Comparison of ENCODE assay signal across 9 mouse cellular contexts in genomic region chr11:86532834-86533233, GRCm38 (mm10). TPM values are rescaled to one million over a fixed set of nuclear protein-coding genes. Genes with fewer than 3 reads are reported as not detected.
DNase-seq lines count a peak whose midpoint lies in the region; ATAC-seq lines count a peak whose summit lies in the region.
"Had no signal": no experiment of that assay in that cellular context is flagged by ENCODE, and none has a peak within 500 bp of the region (broad histone marks: within the 10 kb centered on the region; RNA-seq: fewer than 3 reads in every experiment).

No protein-coding gene starts in this region.

- H3K36me3 ChIP-seq in limb, embryonic 11.5 days (ENCODE audit: control insufficient read depth, insufficient read depth, low read length): peaks cover 7% of the 10 kb centered on the region; the same call in 1 of the 2 replicates
- H3K36me3 ChIP-seq in limb, embryonic 10.5 days: peaks cover 65% of the 10 kb centered on the region
- H3K36me3 ChIP-seq in hindbrain, embryonic 12.5 days: peaks cover 34% of the 10 kb centered on the region

- no peak overlapping the region for H3K27ac ChIP-seq in limb, embryonic 11.5 days (replicated peaks; ENCODE audit: low read depth, low read length)
- no peak overlapping the region for H3K27ac ChIP-seq in limb, embryonic 10.5 days
- H3K27ac ChIP-seq in hindbrain, embryonic 12.5 days: no peak overlapping the region
- H3K27ac ChIP-seq: limb, embryonic 15.5 days had no signal

- H3K27me3 ChIP-seq in limb, embryonic 11.5 days (ENCODE audit: control insufficient read depth, insufficient read depth, low read length): no peaks in the 10 kb centered on the region
- H3K27me3 ChIP-seq in limb, embryonic 10.5 days (ENCODE audit: low read depth, poor library complexity, severe bottlenecking): no peaks in the 10 kb centered on the region
- H3K27me3 ChIP-seq in hindbrain, embryonic 12.5 days: no peaks in the 10 kb centered on the region
- H3K27me3 ChIP-seq: limb, embryonic 15.5 days had no signal

- no peaks in the 10 kb centered on the region for H3K4me1 ChIP-seq in limb, embryonic 11.5 days (ENCODE audit: control insufficient read depth, insufficient read depth, low read length)
- H3K4me1 ChIP-seq in limb, embryonic 10.5 days: no peaks in the 10 kb centered on the region
- H3K4me1 ChIP-seq in hindbrain, embryonic 12.5 days: no peaks in the 10 kb centered on the region
- H3K4me1 ChIP-seq: limb, embryonic 15.5 days had no signal

- ATAC-seq in limb, embryonic 11.5 days (ENCODE audit: insufficient number of reproducible peaks, low FRiP score, low TSS enrichment, low read depth): no peak
- no peak for ATAC-seq in hindbrain, embryonic 12.5 days (ENCODE audit: low FRiP score)

- no peak overlapping the region for H3K4me3 ChIP-seq in limb, embryonic 11.5 days (ENCODE audit: low read depth, low read length)
- H3K4me3 ChIP-seq in limb, embryonic 10.5 days: no peak overlapping the region
- no peak overlapping the region for H3K4me3 ChIP-seq in hindbrain, embryonic 12.5 days
- H3K4me3 ChIP-seq: limb, embryonic 15.5 days had no signal

- no peak overlapping the region for H3K9ac ChIP-seq in limb, embryonic 11.5 days (ENCODE audit: low read length)
- H3K9ac ChIP-seq in hindbrain, embryonic 12.5 days: no peak overlapping the region
- H3K9ac ChIP-seq: limb, embryonic 15.5 days had no signal

- DNase-seq in adrenal gland, postnatal 10 days: peak; percentile 22
- no peak for DNase-seq in adrenal gland, postnatal 4 days (ENCODE audit: low spot score in 2 of 2)
- peak; percentile 34 for DNase-seq in limb, embryonic 11.5 days (ENCODE audit: low spot score)
- no peak for DNase-seq in limb, embryonic 10.5 days (ENCODE audit: low spot score)
- peak; percentile 31 for DNase-seq in c-Kit-positive CD71-negative TER-119-negative erythroid progenitor cells, embryonic 14.5 days (ENCODE audit: low read depth)
- peak; percentile 20 for DNase-seq in lung, postnatal 25 days (ENCODE audit: low spot score)
- DNase-seq in ovary, adult 18-20 months (ENCODE audit: low spot score): no peak

- no peaks in the 10 kb centered on the region for H3K9me3 ChIP-seq in limb, embryonic 11.5 days (ENCODE audit: control insufficient read depth, low read length)
- H3K9me3 ChIP-seq in limb, embryonic 10.5 days (replicated peaks): no peaks in the 10 kb centered on the region
- H3K9me3 ChIP-seq in hindbrain, embryonic 12.5 days (replicated peaks): no peaks in the 10 kb centered on the region
- H3K9me3 ChIP-seq: limb, embryonic 15.5 days had no signal

- 89% methylated on average over 1 of the region's 1 CpGs for WGBS in limb, embryonic 11.5 days
- 83% methylated on average over 1 of the region's 1 CpGs for WGBS in limb, embryonic 10.5 days
- WGBS in hindbrain, embryonic 12.5 days: 81% methylated on average over 1 of the region's 1 CpGs

- H3K4me2 ChIP-seq in limb, embryonic 11.5 days (ENCODE audit: low read depth, severe bottlenecking): no peak overlapping the region
- no peak overlapping the region for H3K4me2 ChIP-seq in hindbrain, embryonic 12.5 days (replicated peaks)
- H3K4me2 ChIP-seq: limb, embryonic 15.5 days had no signal

RNA-seq across cellular contexts. Expression of gene Rps6kb1, which starts 11.8 kb away (rescaled TPM):
- total RNA-seq in adrenal gland, postnatal 10 days (2021): 10 to 100 TPM; 33.3 to 37.8 TPM
- total RNA-seq in adrenal gland, postnatal 4 days (2021): 10 to 100 TPM; 50.5 to 53.2 TPM
- 63.2 and 64.0 TPM in 2 replicates for polyA plus RNA-seq in limb, embryonic 11.5 days (2014; fragmentation: Nextera tagmentation; extraction: Ambion mirVana)
- 47.3 and 64.3 TPM in 2 replicates for polyA plus RNA-seq in limb, embryonic 10.5 days (2016; fragmentation: Nextera tagmentation; extraction: Ambion mirVana)
- polyA plus RNA-seq in hindbrain, embryonic 12.5 days (2016; fragmentation: Nextera tagmentation; extraction: Ambion mirVana): 67.3 and 76.2 TPM in 2 replicates

RNA-seq across cellular contexts. Expression of gene Tubd1, which starts 12.0 kb away (rescaled TPM):
- total RNA-seq in adrenal gland, postnatal 10 days (2021): 1 to 10 TPM; 7.5 to 8.2 TPM
- total RNA-seq in adrenal gland, postnatal 4 days (2021): 1 to 10 TPM; 6.3 to 7.5 TPM
- 10.7 and 15.2 TPM in 2 replicates for polyA plus RNA-seq in limb, embryonic 11.5 days (2014; fragmentation: Nextera tagmentation; extraction: Ambion mirVana)
- 9.8 and 10.8 TPM in 2 replicates for polyA plus RNA-seq in limb, embryonic 10.5 days (2016; fragmentation: Nextera tagmentation; extraction: Ambion mirVana)
- 9.7 and 10.2 TPM in 2 replicates for polyA plus RNA-seq in hindbrain, embryonic 12.5 days (2016; fragmentation: Nextera tagmentation; extraction: Ambion mirVana)

RNA-seq across cellular contexts. Expression of gene Rnft1, which starts 48.4 kb away (rescaled TPM):
- 10 to 100 TPM; 37.2 to 37.7 TPM for total RNA-seq in adrenal gland, postnatal 10 days (2021)
- 10 to 100 TPM; 37.1 to 39.0 TPM for total RNA-seq in adrenal gland, postnatal 4 days (2021)
- polyA plus RNA-seq in limb, embryonic 11.5 days (2014; fragmentation: Nextera tagmentation; extraction: Ambion mirVana): 29.5 and 31.1 TPM in 2 replicates
- polyA plus RNA-seq in limb, embryonic 10.5 days (2016; fragmentation: Nextera tagmentation; extraction: Ambion mirVana): 24.2 and 29.7 TPM in 2 replicates
- polyA plus RNA-seq in hindbrain, embryonic 12.5 days (2016; fragmentation: Nextera tagmentation; extraction: Ambion mirVana): 22.4 and 24.6 TPM in 2 replicates

Comparison
In these comparisons a context has a peak if more than half of its experiments do, and no peak if none do; other contexts are left out.
1. DNase-seq: peak in adrenal gland, postnatal 10 days (single experiment), limb, embryonic 11.5 days (single experiment), c-Kit-positive CD71-negative TER-119-negative erythroid progenitor cells, embryonic 14.5 days (single experiment) and lung, postnatal 25 days (single experiment); none in adrenal gland, postnatal 4 days (0 of 2), limb, embryonic 10.5 days (single experiment) and ovary, adult 18-20 months (single experiment).